Mouse (Mus musculus) heart, postnatal 0 days (tissue): ENCODE results near the gene Fgf8. TPM values are rescaled to one million over a fixed set of nuclear protein-coding genes. Genes with fewer than 3 reads are reported as not detected.

ENCODE experiments used
- ATAC-seq: fragments of 200-750 bp; cut with Nextera tagmentation; 2 replicates; pipeline ENCODE4 v1.8.0; 2017; ENCODE audit warnings: low read depth, moderate number of reproducible peaks, moderate library complexity; ENCODE audit not compliant: insufficient read depth
- DNase-seq: peaks from one replicate; pipeline ENCODE4 v3.0.0-alpha.2; 2016; ENCODE audit warnings: low spot score
- H3K27ac ChIP-seq: fragments of 300-500 bp; sonication (generic); 2 replicates; pipeline ENCODE4 v1.5.1; 2014; ENCODE audit warnings: low read depth, mild to moderate bottlenecking
- H3K27me3 ChIP-seq: fragments of 300-500 bp; sonication (generic); 2 replicates; pipeline ENCODE4 v1.6.1; 2014; ENCODE audit warnings: low read length, mixed read lengths; ENCODE audit not compliant: control insufficient read depth, insufficient read depth
- H3K36me3 ChIP-seq: fragments of 300-500 bp; sonication (generic); replicated peaks from 2 replicates; pipeline ENCODE4 v1.6.1; 2014; ENCODE audit warnings: low read length, mixed read lengths; ENCODE audit not compliant: control insufficient read depth, insufficient read depth
- H3K4me1 ChIP-seq: fragments of 300-500 bp; sonication (generic); 2 replicates; pipeline ENCODE4 v1.6.1; 2014; ENCODE audit warnings: antibody characterized with exemption; ENCODE audit not compliant: control insufficient read depth, insufficient read depth
- H3K4me2 ChIP-seq: fragments of 300-500 bp; sonication (generic); 2 replicates; pipeline ENCODE4 v1.6.1; 2014; ENCODE audit warnings: low read depth, mild to moderate bottlenecking, low read length, moderate library complexity
- H3K4me3 ChIP-seq: fragments of 300-500 bp; sonication (generic); 2 replicates; pipeline ENCODE4 v1.5.1; 2014; ENCODE audit warnings: low read depth, low read length
- H3K9ac ChIP-seq: fragments of 300-500 bp; sonication (generic); replicated peaks from 2 replicates; pipeline ENCODE4 v1.6.1; 2014; ENCODE audit warnings: low read depth, low read length, mixed read lengths
- H3K9me3 ChIP-seq: fragments of 300-500 bp; sonication (generic); replicated peaks from 2 replicates; pipeline ENCODE4 v1.6.1; 2016; ENCODE audit warnings: low read length; ENCODE audit not compliant: control insufficient read depth
- CTCF ChIP-seq: IDR thresholded peaks from 2 replicates; pipeline ENCODE4 v1.5.1; 2016; ENCODE audit warnings: antibody characterized with exemption, control low read depth, low read depth
- EP300 ChIP-seq: IDR thresholded peaks from 2 replicates; pipeline ENCODE4 v1.6.1; 2016; ENCODE audit warnings: antibody characterized with exemption, low read depth
- WGBS: fragments of 180-500 bp; shearing (Covaris S2); extraction: QIAGEN DNeasy Blood & Tissue Kit; methylation state at CpG from one replicate; pipeline ENCODE4 v1.1.7; 2014; 5-methylcytosine and 5-hydroxymethylcytosine counted together
- polyA plus RNA-seq: library from polyadenylated mRNA; unstranded; fragments of >200 nt; fragmentation: Nextera tagmentation; extraction: Ambion mirVana; gene quantifications from 2 replicates; pipeline ENCODE4 v1.2.1, GENCODE M21; 2015
- total RNA-seq: library from RNA; depleted of rRNA; stranded (reverse); fragments of >200 nt; gene quantifications from 2 replicates; pipeline ENCODE4 v1.2.3, GENCODE M21; 2014; ENCODE audit warnings: low replicate concordance

Fgf8 gene
- total and polyA plus RNA-seq, 2 experiments from 2014 or later: not detected

- H3K9me3 ChIP-seq: no peaks in the 10 kb centered on the region
- ATAC-seq (no peak), DNase-seq (no peak)
- no peaks in the 10 kb centered on the region for H3K36me3 ChIP-seq
- H3K4me2 ChIP-seq: no peak overlapping the region
- H3K27ac ChIP-seq: no peak overlapping the region
- 70% methylated on average over 5 of the region's 5 CpGs for WGBS
- peaks cover 4% of the 10 kb centered on the region; the same call in 1 of the 2 replicates for H3K27me3 ChIP-seq
- TF ChIP-seq CTCF (no peak), EP300 (no peak)
- no peak overlapping the region for H3K4me3 ChIP-seq
- no peak overlapping the region for H3K9ac ChIP-seq
- peaks cover 7% of the 10 kb centered on the region; the same call in 1 of the 2 replicates for H3K4me1 ChIP-seq
Observed at GRCm38 (mm10) chr19:45722188-45722587, 20.5 kb downstream of the Fgf8 start.

GRCm38 (mm10) chr19:45718286-45718685 is 24.4 kb downstream of the Fgf8 start:
- Histone ChIP-seq H3K9ac (no peak overlapping the region), H3K36me3 (no peaks in the 10 kb centered on the region), H3K27ac (no peak overlapping the region), H3K4me2 (peak overlapping the region; percentile 56), H3K27me3 (no peaks in the 10 kb centered on the region), H3K9me3 (no peaks in the 10 kb centered on the region), H3K4me3 (peak overlapping the region; percentile 25; the same call in 1 of the 2 replicates), H3K4me1 (peaks cover 7% of the 10 kb centered on the region; the same call in 1 of the 2 replicates)
- DNase-seq (no peak), ATAC-seq (peak; percentile 22; the same call in 1 of the 2 replicates)
- WGBS: 37% methylated on average over 3 of the region's 3 CpGs
- TF ChIP-seq CTCF (no peak), EP300 (no peak)

- ATAC-seq (peak; percentile 88), DNase-seq (peak; percentile 67)
- no peaks in the 10 kb centered on the region for H3K36me3 ChIP-seq
- H3K4me3 ChIP-seq: peak overlapping the region; percentile 25
- H3K27me3 ChIP-seq: no peaks in the 10 kb centered on the region
- peak overlapping the region; percentile 37; the same call in 1 of the 2 replicates for H3K27ac ChIP-seq
- TF ChIP-seq EP300 (no peak), CTCF (peak; percentile 47)
- peaks cover 7% of the 10 kb centered on the region; the same call in 1 of the 2 replicates for H3K4me1 ChIP-seq
- no peak overlapping the region for H3K9ac ChIP-seq
- peak overlapping the region; percentile 56 for H3K4me2 ChIP-seq
- WGBS: 10% methylated on average over 16 of the region's 16 CpGs
- no peaks in the 10 kb centered on the region for H3K9me3 ChIP-seq
Observed at GRCm38 (mm10) chr19:45717493-45718220, 25.1 kb downstream of the Fgf8 start.

GRCm38 (mm10) chr19:45708704-45709103 is 34.0 kb downstream of the Fgf8 start:
- Histone ChIP-seq H3K27me3 (no peaks in the 10 kb centered on the region), H3K4me2 (no peak overlapping the region), H3K9me3 (no peaks in the 10 kb centered on the region), H3K4me3 (no peak overlapping the region), H3K9ac (no peak overlapping the region), H3K36me3 (no peaks in the 10 kb centered on the region), H3K4me1 (no peaks in the 10 kb centered on the region), H3K27ac (no peak overlapping the region)
- 63% methylated on average over 3 of the region's 3 CpGs for WGBS
- TF ChIP-seq CTCF: no peak
- TF ChIP-seq EP300: no peak
- ATAC-seq: no peak
- no peak for DNase-seq

GRCm38 (mm10) chr19:45696281-45696600 is 46.5 kb downstream of the Fgf8 start:
- DNase-seq: peak; percentile 65
- 8% methylated on average over 6 of the region's 6 CpGs for WGBS
- Histone ChIP-seq H3K9ac (no peak overlapping the region), H3K4me3 (no peak overlapping the region), H3K4me1 (peaks cover 10% of the 10 kb centered on the region; the same call in 1 of the 2 replicates), H3K9me3 (no peaks in the 10 kb centered on the region), H3K4me2 (peak overlapping the region; percentile 26), H3K27me3 (no peaks in the 10 kb centered on the region), H3K27ac (peak overlapping the region; percentile 66), H3K36me3 (no peaks in the 10 kb centered on the region)
- no peak for TF ChIP-seq CTCF
- peak; percentile 81 for ATAC-seq
